Mouse (Mus musculus): ENCODE results near the gene Slc25a27. TPM values are rescaled to one million over a fixed set of nuclear protein-coding genes. Genes with fewer than 3 reads are reported as not detected.

Gene Slc25a27
- 28.1 and 28.6 TPM in 2 replicates for polyA plus RNA-seq (2012; rRNA removed)
- polyA plus RNA-seq (2014; fragmentation: Nextera tagmentation; extraction: Ambion mirVana), result 21.4 and 25.9 TPM in 2 replicates

DNA sequence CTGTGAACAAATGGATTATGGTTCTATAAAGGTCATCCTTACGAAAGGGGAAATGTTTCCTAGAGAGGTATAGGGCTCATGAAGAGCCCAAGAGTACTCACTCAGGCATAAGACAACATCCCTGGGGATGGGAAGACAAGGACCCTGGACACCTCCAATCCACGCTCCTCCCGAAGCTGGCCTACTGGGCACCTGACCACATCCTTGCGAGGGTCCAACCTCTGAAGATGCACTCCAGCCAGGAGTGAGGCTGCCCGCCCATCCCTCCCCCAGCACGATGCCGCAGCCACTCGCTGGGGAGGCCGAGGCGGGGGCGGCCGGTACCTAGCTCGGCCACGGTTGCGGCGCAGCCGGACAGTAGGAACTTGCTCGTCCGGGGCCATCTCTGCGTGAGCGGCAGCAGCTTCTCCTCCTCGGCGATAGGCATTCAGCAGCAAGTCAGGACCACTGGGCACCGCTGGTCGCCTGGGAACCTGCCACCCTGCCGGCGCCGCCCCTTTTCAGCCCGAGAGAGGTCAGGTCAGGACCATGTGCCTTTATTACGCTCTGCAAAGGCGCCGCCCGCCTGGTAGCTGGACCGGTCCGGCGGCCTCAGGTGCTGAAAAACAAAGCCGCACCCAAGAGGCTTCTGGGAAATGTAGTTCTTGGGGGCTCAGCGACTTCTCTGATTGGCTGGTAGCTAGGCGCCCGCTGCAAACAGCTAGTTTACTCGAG is at the start of gene Slc25a27:
Slc25a27 (minus strand) TSS at position 639 of the 714 bp plus-strand sequence.
- Histone ChIP-seq H3K4me2 (replicated peaks; ENCODE audit: low read depth, low read length, severe bottlenecking) (peak within 1 kb of the TSS; percentile 84), H3K4me1 (ENCODE audit: control insufficient read depth, insufficient read depth, low read length) (peaks cover 20% of the 10 kb centered on the region), H3K27ac (replicated peaks; ENCODE audit: low read depth, low read length) (peak within 1 kb of the TSS; percentile 40; the same call in 1 of the 2 replicates), H3K4me3 (replicated peaks; ENCODE audit: low read length) (peak within 1 kb of the TSS; percentile 79), H3K9ac (ENCODE audit: low read depth, low read length, severe bottlenecking) (peak within 1 kb of the TSS; percentile 78), H3K27me3 (ENCODE audit: control insufficient read depth, insufficient read depth, low read length) (no peaks in the 10 kb centered on the region), H3K9me3 (ENCODE audit: control insufficient read depth, low read length) (no peaks in the 10 kb centered on the region), H3K36me3 (ENCODE audit: control insufficient read depth, insufficient read depth, low read length) (peaks cover 8% of the 10 kb centered on the region; the same call in 1 of the 2 replicates)
- ATAC-seq (ENCODE audit: low FRiP score, low read depth) (peak; percentile 98), DNase-seq (ENCODE audit: low spot score) (peak; percentile 97)
- TF ChIP-seq POLR2A (IDR thresholded peaks at IDR 0.05; ENCODE audit: borderline replicate concordance, extremely low read depth, insufficient read depth, insufficient read length), result 0 out of 2 replicates have a peak, but pooled peaks have one; percentile 18
- WGBS, result under 1% methylated on average over 28 of the region's 41 CpGs

DNA sequence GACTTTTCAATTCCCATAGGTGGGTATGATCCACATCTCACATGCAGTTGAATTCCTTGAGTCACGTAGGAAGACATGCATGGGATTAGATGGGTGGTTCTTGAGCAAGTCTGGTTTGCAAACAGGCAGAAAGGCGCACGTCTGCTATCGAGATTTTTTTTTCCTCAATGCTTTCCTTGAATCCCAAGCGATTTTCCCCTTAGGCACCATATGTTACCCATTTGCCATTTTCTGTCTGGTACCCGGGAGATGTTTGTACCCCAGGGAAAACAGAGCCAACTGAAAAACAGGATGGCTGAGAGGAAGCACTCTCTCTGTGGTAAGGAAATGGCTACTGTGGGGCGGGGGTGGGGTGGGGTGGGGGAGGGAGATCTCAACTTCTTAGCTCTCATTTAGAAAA is 49.6 kb upstream of the Slc25a27 start:
- no peak overlapping the region for H3K4me3 ChIP-seq (replicated peaks; ENCODE audit: low read length)
- DNase-seq (ENCODE audit: low spot score), result no peak
- no peak overlapping the region for H3K9ac ChIP-seq (ENCODE audit: low read depth, low read length, severe bottlenecking)
- H3K36me3 ChIP-seq (ENCODE audit: control insufficient read depth, insufficient read depth, low read length), result no peaks in the 10 kb centered on the region
- no peak overlapping the region for H3K4me2 ChIP-seq (replicated peaks; ENCODE audit: low read depth, low read length, severe bottlenecking)
- H3K27me3 ChIP-seq (ENCODE audit: control insufficient read depth, insufficient read depth, low read length), result no peaks in the 10 kb centered on the region
- no peaks in the 10 kb centered on the region for H3K9me3 ChIP-seq (ENCODE audit: control insufficient read depth, low read length)
- H3K4me1 ChIP-seq (ENCODE audit: control insufficient read depth, insufficient read depth, low read length), result peaks cover 13% of the 10 kb centered on the region; the same call in 1 of the 2 replicates
- no peak for TF ChIP-seq POLR2A (IDR thresholded peaks at IDR 0.05; ENCODE audit: borderline replicate concordance, extremely low read depth, insufficient read depth, insufficient read length)
- WGBS, result 25% methylated on average over 7 of the region's 7 CpGs
- ATAC-seq (ENCODE audit: low FRiP score, low read depth), result no peak
- H3K27ac ChIP-seq (replicated peaks; ENCODE audit: low read depth, low read length), result no peak overlapping the region

DNA sequence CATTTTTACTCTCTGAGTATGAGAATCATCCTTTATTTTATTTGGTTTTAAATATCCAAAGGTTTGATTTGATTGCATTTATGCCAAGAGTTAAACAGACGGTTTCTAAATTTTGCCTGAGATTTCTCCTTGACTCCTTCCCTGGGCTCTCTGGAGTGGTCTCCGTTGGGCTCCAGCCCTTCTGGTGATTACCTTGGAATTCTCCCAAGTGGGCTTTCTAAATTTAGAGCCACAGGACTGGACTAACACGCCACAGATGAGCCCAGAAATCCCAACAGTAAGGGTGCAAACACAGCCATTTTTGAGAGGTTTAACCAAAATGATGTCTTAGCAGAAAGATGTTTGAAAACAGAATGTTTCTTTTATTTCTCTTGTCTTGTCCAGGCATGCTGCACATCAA is 47.2 kb upstream of the Slc25a27 start:
- no peak overlapping the region for H3K4me3 ChIP-seq (replicated peaks; ENCODE audit: low read length)
- no peaks in the 10 kb centered on the region for H3K9me3 ChIP-seq (ENCODE audit: control insufficient read depth, low read length)
- DNase-seq (ENCODE audit: low spot score) (no peak), ATAC-seq (ENCODE audit: low FRiP score, low read depth) (no peak)
- H3K9ac ChIP-seq (ENCODE audit: low read depth, low read length, severe bottlenecking), result no peak overlapping the region
- no peak for TF ChIP-seq POLR2A (IDR thresholded peaks at IDR 0.05; ENCODE audit: borderline replicate concordance, extremely low read depth, insufficient read depth, insufficient read length)
- H3K4me2 ChIP-seq (replicated peaks; ENCODE audit: low read depth, low read length, severe bottlenecking), result no peak overlapping the region
- peaks cover 13% of the 10 kb centered on the region; the same call in 1 of the 2 replicates for H3K4me1 ChIP-seq (ENCODE audit: control insufficient read depth, insufficient read depth, low read length)
- H3K36me3 ChIP-seq (ENCODE audit: control insufficient read depth, insufficient read depth, low read length), result no peaks in the 10 kb centered on the region
- H3K27ac ChIP-seq (replicated peaks; ENCODE audit: low read depth, low read length), result no peak overlapping the region
- 60% methylated on average over 3 of the region's 3 CpGs for WGBS
- no peaks in the 10 kb centered on the region for H3K27me3 ChIP-seq (ENCODE audit: control insufficient read depth, insufficient read depth, low read length)

DNA sequence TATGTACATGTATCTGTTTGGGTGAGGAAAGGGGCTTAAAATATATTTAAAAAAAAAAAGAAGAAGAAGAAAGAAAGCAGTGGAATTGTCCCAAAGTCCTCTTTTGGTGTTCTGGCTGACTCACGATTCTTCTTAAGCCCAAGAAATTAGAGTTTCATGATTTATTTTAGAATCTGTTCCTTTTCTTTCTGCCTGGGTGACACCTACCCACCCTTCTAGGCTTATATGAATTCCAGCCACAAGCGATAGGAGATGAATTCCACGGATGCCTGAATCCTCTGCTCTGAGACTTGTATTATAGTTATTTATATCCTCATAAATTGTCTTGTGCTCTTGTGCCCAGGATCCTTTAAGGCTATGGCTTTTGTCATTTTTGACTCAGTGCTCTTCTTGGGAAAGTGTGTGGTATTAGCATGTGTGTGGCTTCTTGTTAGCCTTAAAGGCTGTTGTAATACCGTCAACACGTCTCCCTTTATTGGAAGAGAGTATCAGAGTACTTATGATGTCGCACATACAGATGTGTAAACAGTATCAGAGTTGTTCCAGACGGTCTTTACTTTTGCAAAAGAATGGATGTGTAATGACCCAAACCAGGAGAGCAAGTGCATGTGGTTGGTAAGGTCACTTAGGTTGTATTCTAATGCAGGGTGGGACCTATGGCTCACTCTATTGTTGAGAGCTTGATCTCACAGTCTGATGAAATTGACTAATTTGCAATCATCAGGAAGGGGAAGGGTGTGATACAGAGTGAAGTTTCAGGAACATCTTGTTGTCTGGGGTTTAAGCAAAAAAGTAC is 44.7 kb upstream of the Slc25a27 start:
- TF ChIP-seq POLR2A (IDR thresholded peaks at IDR 0.05; ENCODE audit: borderline replicate concordance, extremely low read depth, insufficient read depth, insufficient read length), result no peak
- WGBS, result 81% methylated on average over 7 of the region's 7 CpGs
- Histone ChIP-seq H3K4me2 (replicated peaks; ENCODE audit: low read depth, low read length, severe bottlenecking) (no peak overlapping the region), H3K4me1 (ENCODE audit: control insufficient read depth, insufficient read depth, low read length) (0 out of 2 replicates have a peak, but pooled peaks cover 6% of the 10 kb centered on the region), H3K9me3 (ENCODE audit: control insufficient read depth, low read length) (no peaks in the 10 kb centered on the region), H3K27me3 (ENCODE audit: control insufficient read depth, insufficient read depth, low read length) (no peaks in the 10 kb centered on the region), H3K36me3 (ENCODE audit: control insufficient read depth, insufficient read depth, low read length) (no peaks in the 10 kb centered on the region), H3K9ac (ENCODE audit: low read depth, low read length, severe bottlenecking) (no peak overlapping the region), H3K4me3 (replicated peaks; ENCODE audit: low read length) (no peak overlapping the region), H3K27ac (replicated peaks; ENCODE audit: low read depth, low read length) (no peak overlapping the region)
- DNase-seq (ENCODE audit: low spot score), result no peak
- no peak for ATAC-seq (ENCODE audit: low FRiP score, low read depth)

DNA sequence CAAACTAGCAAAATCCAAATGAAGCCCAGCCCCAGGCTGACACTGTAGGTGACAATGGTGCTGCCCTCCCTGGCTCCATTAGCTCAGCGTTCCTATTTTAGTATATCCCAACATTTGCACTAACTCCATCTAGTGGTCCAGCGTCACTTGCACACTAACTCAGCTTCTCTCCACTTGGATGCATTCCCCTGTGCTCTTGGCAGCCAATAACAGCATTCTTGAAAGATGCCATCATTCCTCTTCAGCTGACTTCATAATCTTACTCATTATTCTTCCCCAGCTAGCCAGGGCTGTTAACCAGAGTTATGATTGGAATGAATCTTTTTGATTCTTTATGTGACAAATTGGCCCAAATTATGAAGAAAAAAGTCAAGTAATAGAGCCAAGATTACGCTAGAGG is 40.2 kb upstream of the Slc25a27 start:
- ATAC-seq (ENCODE audit: low FRiP score, low read depth) (peak; percentile 47; the same call in 1 of the 2 replicates), DNase-seq (ENCODE audit: low spot score) (peak; percentile 50)
- H3K27me3 ChIP-seq (ENCODE audit: control insufficient read depth, insufficient read depth, low read length), result no peaks in the 10 kb centered on the region
- no peak for TF ChIP-seq POLR2A (IDR thresholded peaks at IDR 0.05; ENCODE audit: borderline replicate concordance, extremely low read depth, insufficient read depth, insufficient read length)
- no peaks in the 10 kb centered on the region for H3K4me1 ChIP-seq (ENCODE audit: control insufficient read depth, insufficient read depth, low read length)
- H3K4me3 ChIP-seq (replicated peaks; ENCODE audit: low read length), result no peak overlapping the region
- no peak overlapping the region for H3K27ac ChIP-seq (replicated peaks; ENCODE audit: low read depth, low read length)
- H3K9me3 ChIP-seq (ENCODE audit: control insufficient read depth, low read length), result no peaks in the 10 kb centered on the region
- no peak overlapping the region for H3K4me2 ChIP-seq (replicated peaks; ENCODE audit: low read depth, low read length, severe bottlenecking)
- H3K9ac ChIP-seq (ENCODE audit: low read depth, low read length, severe bottlenecking), result no peak overlapping the region
- WGBS, result 76% methylated on average over 3 of the region's 3 CpGs
- H3K36me3 ChIP-seq (ENCODE audit: control insufficient read depth, insufficient read depth, low read length), result no peaks in the 10 kb centered on the region

Data from limb, embryonic 14.5 days (tissue).